Mouse (Mus musculus): ENCODE data around the gene Dpp9.
"Not testable (repeated sequence)": the region's sequence is repeated elsewhere in the genome, so short reads cannot be mapped to it uniquely, and the experiment has no call there.

Gene Dpp9

GRCm38 (mm10) chr17:56218377-56219191 is at the start of gene Dpp9:
Dpp9 (minus strand) TSS chr17:56218905.
- DNase-seq (ENCODE audit: low read depth, low spot score): peak; percentile 91

- DNase-seq (ENCODE audit: low read depth, low spot score): no peak
Measured at GRCm38 (mm10) chr17:56266271-56266670, 47.6 kb upstream of the Dpp9 start.

- DNase-seq (ENCODE audit: low read depth, low spot score): no peak
Measured at GRCm38 (mm10) chr17:56265869-56266268, 47.2 kb upstream of the Dpp9 start.

GRCm38 (mm10) chr17:56265011-56265410 is 46.3 kb upstream of the Dpp9 start:
- DNase-seq (ENCODE audit: low read depth, low spot score): no peak

GRCm38 (mm10) chr17:56264020-56264419 is 45.3 kb upstream of the Dpp9 start:
- no peak for DNase-seq (ENCODE audit: low read depth, low spot score)

- DNase-seq (ENCODE audit: low read depth, low spot score): no peak
Measured at GRCm38 (mm10) chr17:56262645-56263094, 44.0 kb upstream of the Dpp9 start.

- no peak for DNase-seq (ENCODE audit: low read depth, low spot score)
Measured at GRCm38 (mm10) chr17:56261166-56261565, 42.5 kb upstream of the Dpp9 start.

- DNase-seq (ENCODE audit: low read depth, low spot score): no peak
Measured at GRCm38 (mm10) chr17:56259301-56260037, 40.8 kb upstream of the Dpp9 start.

GRCm38 (mm10) chr17:56258812-56259211 is 40.1 kb upstream of the Dpp9 start:
- not testable (repeated sequence) for DNase-seq (ENCODE audit: low read depth, low spot score)

GRCm38 (mm10) chr17:56258269-56258668 is 39.6 kb upstream of the Dpp9 start:
- not testable (repeated sequence) for DNase-seq (ENCODE audit: low read depth, low spot score)

- no peak for DNase-seq (ENCODE audit: low read depth, low spot score)
Measured at GRCm38 (mm10) chr17:56257181-56257894, 38.6 kb upstream of the Dpp9 start.

- peak; percentile 98 for DNase-seq (ENCODE audit: low read depth, low spot score)
Measured at GRCm38 (mm10) chr17:56256239-56256881, 37.7 kb upstream of the Dpp9 start, which contains the start of gene Fem1a. Fem1a (plus strand) TSS chr17:56256810.

- peak; percentile 98 for DNase-seq (ENCODE audit: low read depth, low spot score)
Measured at GRCm38 (mm10) chr17:56255863-56256238, 37.1 kb upstream of the Dpp9 start.

- DNase-seq (ENCODE audit: low read depth, low spot score): no peak
Measured at GRCm38 (mm10) chr17:56255429-56255828, 36.7 kb upstream of the Dpp9 start.

GRCm38 (mm10) chr17:56254695-56255094 is 36.0 kb upstream of the Dpp9 start:
- DNase-seq (ENCODE audit: low read depth, low spot score): no peak

GRCm38 (mm10) chr17:56251136-56251829 is 32.6 kb upstream of the Dpp9 start:
- no peak for DNase-seq (ENCODE audit: low read depth, low spot score)

- DNase-seq (ENCODE audit: low read depth, low spot score): no peak
Measured at GRCm38 (mm10) chr17:56245608-56246007, 26.9 kb upstream of the Dpp9 start.

GRCm38 (mm10) chr17:56241541-56242401 is 23.1 kb upstream of the Dpp9 start:
- peak; percentile 75 for DNase-seq (ENCODE audit: low read depth, low spot score)

GRCm38 (mm10) chr17:56233818-56234469 is 15.2 kb upstream of the Dpp9 start:
- DNase-seq (ENCODE audit: low read depth, low spot score): peak; percentile 57
